Mouse (Mus musculus): ENCODE results near the gene Mettl7a2. TPM values are rescaled to one million over a fixed set of nuclear protein-coding genes. Genes with fewer than 3 reads are reported as not detected.
"Not testable (repeated sequence)": the region's sequence is repeated elsewhere in the genome, so short reads cannot be mapped to it uniquely, and the experiment has no call there.

Mettl7a2 gene
- total and polyA plus RNA-seq, 2 experiments = 0.18 TPM; not detected in 1

- WGBS = 88% methylated on average over 7 of the region's 7 CpGs
- H3K27ac ChIP-seq (replicated peaks; ENCODE audit: insufficient read depth, low read depth, low read length) = no peak overlapping the region
- TF ChIP-seq POLR2A (IDR thresholded peaks at IDR 0.05; ENCODE audit: extremely low read depth, insufficient read depth, low read length) (no peak), CTCF (IDR thresholded peaks at IDR 0.05; ENCODE audit: low read depth, low read length) (no peak)
Observed at GRCm38 (mm10) chr15:100367119-100367518, 14.1 kb downstream of the Mettl7a2 start.

GRCm38 (mm10) chr15:100375066-100375465, 22.1 kb downstream of the Mettl7a2 start:
- H3K9ac ChIP-seq (ENCODE audit: low read depth, low read length) = no peak overlapping the region
- no peaks in the 10 kb centered on the region for H3K4me1 ChIP-seq (ENCODE audit: control insufficient read depth, insufficient read depth, low read length)
- H3K36me3 ChIP-seq (ENCODE audit: control insufficient read depth, insufficient read depth, low read length) = no peaks in the 10 kb centered on the region
- 45% methylated on average over 5 of the region's 5 CpGs for WGBS
- no peak for TF ChIP-seq POLR2A (IDR thresholded peaks at IDR 0.05; ENCODE audit: extremely low read depth, insufficient read depth, low read length)
- peak; percentile 31 for TF ChIP-seq CTCF (IDR thresholded peaks at IDR 0.05; ENCODE audit: low read depth, low read length)
- H3K27ac ChIP-seq (replicated peaks; ENCODE audit: insufficient read depth, low read depth, low read length) = no peak overlapping the region
- no peaks in the 10 kb centered on the region for H3K79me2 ChIP-seq (ENCODE audit: control insufficient read depth, insufficient read depth, low read length)
- no peak overlapping the region for H3K4me3 ChIP-seq (ENCODE audit: insufficient read depth, low read depth, low read length)
- peak; percentile 58 for DNase-seq (ENCODE audit: extremely low read depth, low read depth, low spot score)
- no peaks in the 10 kb centered on the region for H3K27me3 ChIP-seq (ENCODE audit: control insufficient read depth, insufficient read depth, low read length)

More at GRCm38 (mm10) chr15:100367119-100367518, 14.1 kb downstream of the Mettl7a2 start:
- Histone ChIP-seq H3K4me3 (ENCODE audit: insufficient read depth, low read depth, low read length) (no peak overlapping the region), H3K27me3 (ENCODE audit: control insufficient read depth, insufficient read depth, low read length) (no peaks in the 10 kb centered on the region), H3K36me3 (ENCODE audit: control insufficient read depth, insufficient read depth, low read length) (no peaks in the 10 kb centered on the region), H3K79me2 (ENCODE audit: control insufficient read depth, insufficient read depth, low read length) (no peaks in the 10 kb centered on the region), H3K9ac (ENCODE audit: low read depth, low read length) (no peak overlapping the region), H3K4me1 (ENCODE audit: control insufficient read depth, insufficient read depth, low read length) (no peaks in the 10 kb centered on the region)
- DNase-seq (ENCODE audit: extremely low read depth, low read depth, low spot score) = no peak

- DNase-seq (ENCODE audit: extremely low read depth, low read depth, low spot score); H3K4me3 ChIP-seq (ENCODE audit: insufficient read depth, low read depth, low read length); H3K27me3 ChIP-seq (ENCODE audit: control insufficient read depth, insufficient read depth, low read length); H3K4me1 ChIP-seq (ENCODE audit: control insufficient read depth, insufficient read depth, low read length); H3K36me3 ChIP-seq (ENCODE audit: control insufficient read depth, insufficient read depth, low read length); H3K79me2 ChIP-seq (ENCODE audit: control insufficient read depth, insufficient read depth, low read length); H3K9ac ChIP-seq (ENCODE audit: low read depth, low read length); H3K27ac ChIP-seq (replicated peaks; ENCODE audit: insufficient read depth, low read depth, low read length): not testable (repeated sequence)
- 22% methylated on average over 3 of the region's 9 CpGs for WGBS
Observed at GRCm38 (mm10) chr15:100377847-100378505, 25.0 kb downstream of the Mettl7a2 start.

GRCm38 (mm10) chr15:100379658-100380057, 26.7 kb downstream of the Mettl7a2 start:
- H3K9ac ChIP-seq (ENCODE audit: low read depth, low read length) = no peak overlapping the region
- peaks cover 11% of the 10 kb centered on the region for H3K4me1 ChIP-seq (ENCODE audit: control insufficient read depth, insufficient read depth, low read length)
- no peaks in the 10 kb centered on the region for H3K27me3 ChIP-seq (ENCODE audit: control insufficient read depth, insufficient read depth, low read length)
- H3K27ac ChIP-seq (replicated peaks; ENCODE audit: insufficient read depth, low read depth, low read length) = no peak overlapping the region
- no peak for TF ChIP-seq CTCF (IDR thresholded peaks at IDR 0.05; ENCODE audit: low read depth, low read length)
- no peak for TF ChIP-seq POLR2A (IDR thresholded peaks at IDR 0.05; ENCODE audit: extremely low read depth, insufficient read depth, low read length)
- H3K4me3 ChIP-seq (ENCODE audit: insufficient read depth, low read depth, low read length) = no peak overlapping the region
- no peak for DNase-seq (ENCODE audit: extremely low read depth, low read depth, low spot score)
- 88% methylated on average over 8 of the region's 8 CpGs for WGBS
- H3K79me2 ChIP-seq (ENCODE audit: control insufficient read depth, insufficient read depth, low read length) = no peaks in the 10 kb centered on the region
- H3K36me3 ChIP-seq (ENCODE audit: control insufficient read depth, insufficient read depth, low read length) = no peaks in the 10 kb centered on the region

GRCm38 (mm10) chr15:100380104-100380503, 27.1 kb downstream of the Mettl7a2 start:
- no peak overlapping the region for H3K27ac ChIP-seq (replicated peaks; ENCODE audit: insufficient read depth, low read depth, low read length)
- no peaks in the 10 kb centered on the region for H3K36me3 ChIP-seq (ENCODE audit: control insufficient read depth, insufficient read depth, low read length)
- peaks cover 11% of the 10 kb centered on the region for H3K4me1 ChIP-seq (ENCODE audit: control insufficient read depth, insufficient read depth, low read length)
- no peak for TF ChIP-seq POLR2A (IDR thresholded peaks at IDR 0.05; ENCODE audit: extremely low read depth, insufficient read depth, low read length)
- no peak for TF ChIP-seq CTCF (IDR thresholded peaks at IDR 0.05; ENCODE audit: low read depth, low read length)
- 65% methylated on average over 2 of the region's 2 CpGs for WGBS
- H3K9ac ChIP-seq (ENCODE audit: low read depth, low read length) = no peak overlapping the region
- H3K4me3 ChIP-seq (ENCODE audit: insufficient read depth, low read depth, low read length) = no peak overlapping the region
- DNase-seq (ENCODE audit: extremely low read depth, low read depth, low spot score) = no peak
- H3K79me2 ChIP-seq (ENCODE audit: control insufficient read depth, insufficient read depth, low read length) = no peaks in the 10 kb centered on the region
- no peaks in the 10 kb centered on the region for H3K27me3 ChIP-seq (ENCODE audit: control insufficient read depth, insufficient read depth, low read length)

- Histone ChIP-seq H3K4me3 (ENCODE audit: insufficient read depth, low read depth, low read length) (no peak overlapping the region), H3K9ac (ENCODE audit: low read depth, low read length) (no peak overlapping the region), H3K36me3 (ENCODE audit: control insufficient read depth, insufficient read depth, low read length) (no peaks in the 10 kb centered on the region), H3K79me2 (ENCODE audit: control insufficient read depth, insufficient read depth, low read length) (no peaks in the 10 kb centered on the region), H3K27ac (replicated peaks; ENCODE audit: insufficient read depth, low read depth, low read length) (no peak overlapping the region), H3K4me1 (ENCODE audit: control insufficient read depth, insufficient read depth, low read length) (peaks cover 15% of the 10 kb centered on the region), H3K27me3 (ENCODE audit: control insufficient read depth, insufficient read depth, low read length) (no peaks in the 10 kb centered on the region)
- no peak for DNase-seq (ENCODE audit: extremely low read depth, low read depth, low spot score)
- no peak for TF ChIP-seq CTCF (IDR thresholded peaks at IDR 0.05; ENCODE audit: low read depth, low read length)
- TF ChIP-seq POLR2A (IDR thresholded peaks at IDR 0.05; ENCODE audit: extremely low read depth, insufficient read depth, low read length) = no peak
- 89% methylated on average over 9 of the region's 9 CpGs for WGBS
Observed at GRCm38 (mm10) chr15:100385705-100386104, 32.7 kb downstream of the Mettl7a2 start.
